Mouse (Mus musculus) urinary bladder, postnatal 4 days (tissue): ENCODE data around the gene Lipt2.

Experiments used
- DNase-seq, 2 experiments: peaks; one replicate each; pipeline ENCODE4 v3.0.0; 2021 to 2022; ENCODE audit warnings: low spot score in 2 of 2

Gene Lipt2

GRCm38 (mm10) chr7:100159105-100159841 is at the start of gene Lipt2:
TSS of gene Lipt2 (plus strand) at chr7:100159277.
- DNase-seq = peak; percentile 92

DNA sequence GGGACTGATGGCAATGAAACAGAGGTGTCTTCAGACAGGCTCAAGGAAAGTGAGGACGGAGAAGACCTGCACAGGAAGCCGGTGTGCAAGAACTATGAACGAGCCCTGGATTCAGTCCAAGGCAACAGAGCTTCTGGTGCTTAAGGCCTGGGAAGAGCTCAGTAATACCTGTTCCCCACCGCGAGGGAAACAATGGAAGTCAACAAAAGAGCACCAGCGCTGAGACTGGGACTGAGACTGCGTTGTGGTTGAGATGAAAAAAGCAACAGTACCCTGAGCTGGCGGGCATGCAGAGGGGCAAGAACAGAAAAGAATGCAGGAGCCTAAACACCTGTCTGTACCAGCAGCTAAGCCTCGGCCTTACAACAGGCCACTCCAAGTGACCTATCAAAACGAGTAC is 47.6 kb upstream of the Lipt2 start:
- DNase-seq = no peak

- no peak for DNase-seq
Measured at GRCm38 (mm10) chr7:100113821-100114220, 45.3 kb upstream of the Lipt2 start.

GRCm38 (mm10) chr7:100114279-100114678 is 44.8 kb upstream of the Lipt2 start:
- DNase-seq = no peak

DNA sequence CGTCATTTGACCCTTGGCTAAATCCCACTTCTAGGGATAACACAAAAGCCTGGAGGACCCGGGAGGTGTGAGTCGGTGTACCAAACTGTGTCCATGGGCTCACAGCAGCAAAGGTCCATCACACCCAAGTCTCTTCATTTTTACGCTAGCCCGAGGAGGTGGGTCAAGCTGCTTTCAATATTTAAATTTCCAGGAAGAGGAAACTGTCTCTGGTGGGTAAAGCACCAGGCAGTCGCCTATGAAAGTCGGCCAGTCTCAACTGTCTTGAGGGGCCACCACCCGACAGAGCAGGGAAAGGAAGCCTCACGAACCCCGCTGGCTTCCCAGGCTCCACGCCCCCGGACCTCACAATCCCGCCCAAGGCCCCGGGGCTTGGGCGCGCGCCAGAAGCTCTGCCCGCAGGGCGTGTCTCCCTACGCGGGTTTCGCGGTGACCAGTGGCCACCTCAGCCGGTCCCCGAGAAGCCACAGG is 38.3 kb upstream of the Lipt2 start:
- DNase-seq = no peak

- peak; percentile 99 for DNase-seq
Measured at GRCm38 (mm10) chr7:100121376-100121789, 37.7 kb upstream of the Lipt2 start, which contains the start of gene Pold3. TSS of gene Pold3 (minus strand) at chr7:100121565.

GRCm38 (mm10) chr7:100123486-100123885 is 35.6 kb upstream of the Lipt2 start:
- DNase-seq = no peak

DNA sequence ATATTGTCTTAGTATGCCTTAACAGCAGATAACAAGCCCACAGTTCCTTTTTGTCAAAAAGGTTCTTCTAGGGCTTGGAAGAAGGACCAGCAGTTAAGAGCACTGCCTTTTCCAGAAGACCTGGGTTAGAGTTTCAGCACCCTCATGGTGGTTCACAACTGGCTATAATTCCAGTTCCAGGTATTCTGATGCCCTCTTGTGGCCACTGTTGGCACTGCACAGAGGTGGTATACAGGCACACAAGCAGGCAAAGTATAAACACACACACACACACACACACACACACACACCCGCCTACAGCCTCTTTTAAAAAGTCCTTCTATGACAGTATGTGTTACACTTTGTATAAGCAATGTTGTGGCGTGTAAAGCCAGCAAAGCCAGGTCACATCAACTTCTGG is 34.9 kb upstream of the Lipt2 start:
- no peak for DNase-seq

DNA sequence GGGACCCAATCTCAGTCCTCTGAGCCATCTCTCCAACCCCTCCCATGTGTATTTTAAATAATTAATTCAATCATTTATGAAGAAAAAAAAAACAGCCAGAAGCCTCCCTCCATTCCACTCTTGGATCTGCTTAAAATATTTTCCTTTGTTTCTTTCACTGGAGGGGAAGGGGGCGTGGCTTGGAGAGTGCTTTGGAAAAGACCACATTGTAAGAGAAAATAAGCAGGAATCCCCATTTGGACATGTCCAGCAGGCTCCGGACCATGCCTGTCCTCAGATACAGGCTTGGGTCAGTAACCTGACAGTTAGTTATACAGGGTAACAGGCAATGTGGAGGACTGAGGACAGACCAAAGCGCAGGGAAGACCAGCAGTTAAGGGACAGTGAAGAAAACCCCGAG is 33.9 kb upstream of the Lipt2 start:
- DNase-seq = no peak

DNA sequence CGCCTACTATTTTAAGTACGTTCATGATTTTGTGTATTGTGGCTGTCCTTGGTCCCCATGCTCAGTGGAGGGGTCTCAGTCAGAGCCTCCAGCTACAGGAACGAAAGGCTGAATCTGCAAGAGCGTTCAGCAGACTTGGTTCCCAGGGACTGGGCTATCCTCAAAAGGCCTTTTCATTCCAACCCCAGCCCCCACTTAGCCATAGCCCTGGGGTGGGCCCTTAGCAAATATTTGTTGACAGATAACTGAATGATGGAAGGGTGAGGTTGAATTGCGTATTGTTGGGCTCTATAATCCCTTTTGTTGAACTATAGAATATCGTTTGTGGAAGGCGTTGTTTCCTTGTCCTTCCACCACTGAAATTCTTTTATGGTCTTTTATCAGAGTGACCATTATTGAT is 32.6 kb upstream of the Lipt2 start:
- DNase-seq = no peak

GRCm38 (mm10) chr7:100128262-100129041 is 30.6 kb upstream of the Lipt2 start:
- DNase-seq = no peak

GRCm38 (mm10) chr7:100130592-100130991 is 28.5 kb upstream of the Lipt2 start:
- DNase-seq = no peak

DNA sequence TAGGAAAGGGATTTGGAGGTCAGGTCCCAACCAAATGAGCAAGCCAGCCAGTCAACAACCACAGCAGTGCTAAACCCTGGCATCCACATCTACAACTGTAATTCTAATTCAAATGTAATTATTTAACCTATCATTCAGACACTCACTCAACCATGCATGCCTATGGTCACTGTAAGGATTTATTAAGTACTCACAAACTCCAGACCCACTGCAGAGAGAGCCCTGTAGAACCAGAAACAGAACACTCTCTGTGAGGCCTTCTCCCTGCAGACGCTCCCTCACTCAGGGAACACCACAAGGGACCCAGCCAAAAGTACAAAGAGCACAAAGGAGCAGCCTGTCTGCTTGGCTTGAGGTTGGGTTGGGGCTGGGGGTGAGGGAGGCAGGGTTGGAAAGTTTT is 26.7 kb upstream of the Lipt2 start:
- no peak for DNase-seq

- DNase-seq = no peak
Measured at GRCm38 (mm10) chr7:100137038-100137437, 22.0 kb upstream of the Lipt2 start.

GRCm38 (mm10) chr7:100138075-100138474 is 21.0 kb upstream of the Lipt2 start:
- no peak for DNase-seq

GRCm38 (mm10) chr7:100140591-100140990 is 18.5 kb upstream of the Lipt2 start:
- DNase-seq = no peak

- no peak for DNase-seq
Measured at GRCm38 (mm10) chr7:100148586-100148985, 10.5 kb upstream of the Lipt2 start.

DNA sequence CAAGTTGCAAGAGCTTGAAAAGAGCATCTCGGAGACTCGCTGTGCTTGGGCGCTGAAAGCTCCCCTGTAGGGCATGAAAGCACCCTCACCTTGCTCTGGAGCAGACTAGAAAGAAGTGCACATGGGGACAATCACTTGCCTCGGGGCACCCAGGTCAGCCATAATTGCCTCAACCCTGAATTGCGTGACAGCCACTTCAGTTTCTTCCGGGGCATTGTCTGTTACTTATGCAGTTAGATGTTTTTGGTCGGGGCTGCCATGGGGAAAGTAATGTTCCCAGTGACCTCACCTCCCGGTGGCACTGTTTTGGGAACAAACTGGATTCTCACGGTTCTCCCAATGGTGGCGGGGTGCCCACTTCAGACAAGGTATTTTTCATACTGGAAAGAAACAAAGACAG is 9.0 kb upstream of the Lipt2 start:
- no peak for DNase-seq

DNA sequence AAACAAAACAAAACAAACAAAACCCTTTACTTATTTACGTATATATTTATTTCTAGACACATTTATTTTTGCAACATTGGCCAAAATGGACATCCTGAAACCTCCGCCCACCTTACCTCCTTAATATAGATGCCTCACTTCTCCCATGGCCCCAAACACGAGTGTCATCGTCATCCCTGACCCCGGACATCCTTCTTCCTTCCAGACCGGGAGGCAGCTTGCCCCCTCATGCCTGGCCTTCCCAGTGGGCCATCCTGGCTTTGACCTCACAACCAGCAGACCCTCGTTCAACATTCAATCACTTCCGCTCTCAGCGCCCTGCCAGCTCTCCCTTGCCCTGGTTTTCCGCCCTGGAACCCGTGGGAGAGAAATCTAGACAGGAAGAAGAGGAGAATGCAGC is 8.5 kb upstream of the Lipt2 start:
- no peak for DNase-seq

DNA sequence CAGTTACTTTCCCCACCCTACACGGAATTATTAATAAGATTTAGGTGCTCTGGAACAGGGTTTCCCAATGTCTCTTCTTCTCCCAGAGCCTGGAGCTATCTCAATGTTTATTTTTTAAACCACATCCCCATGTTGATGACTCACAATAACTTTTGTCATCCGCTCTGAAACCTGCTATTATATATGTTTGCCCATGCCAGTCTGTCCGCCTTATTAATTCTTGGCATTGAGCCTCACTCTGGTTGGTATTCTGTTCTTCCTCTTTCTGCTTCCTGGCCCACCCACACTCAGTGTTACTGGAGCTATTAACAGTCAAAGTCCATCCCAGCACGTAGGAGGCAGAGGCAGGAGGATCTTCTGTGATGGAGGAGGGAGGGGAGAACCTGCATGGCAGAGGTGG is 1.4 kb upstream of the Lipt2 start:
- no peak for DNase-seq

DNA sequence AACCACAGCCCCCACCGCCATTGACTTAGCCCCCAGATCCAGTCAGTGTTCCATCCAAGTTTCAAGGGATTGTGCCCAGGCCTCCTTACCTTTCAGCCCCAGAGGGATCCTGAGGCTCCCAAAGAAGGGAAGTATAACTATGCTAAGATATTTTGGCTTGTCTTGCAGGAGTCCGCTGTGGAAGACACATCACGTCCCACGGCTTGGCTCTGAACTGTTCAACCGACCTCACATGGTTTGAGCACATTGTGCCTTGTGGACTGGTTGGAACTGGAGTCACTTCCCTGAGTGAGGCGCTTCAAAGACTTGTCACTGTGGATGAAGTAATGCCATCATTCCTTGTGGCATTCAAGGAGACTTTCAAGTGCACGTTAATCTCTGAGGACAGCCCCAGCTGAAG is 929 bp downstream of the Lipt2 start:
- DNase-seq = no peak

- DNase-seq = no peak
Measured at GRCm38 (mm10) chr7:100163506-100163905, 4.4 kb downstream of the Lipt2 start.

GRCm38 (mm10) chr7:100168654-100169053 is 9.6 kb downstream of the Lipt2 start:
- no peak for DNase-seq
